Mouse (Mus musculus) limb, embryonic 14.5 days (tissue): ENCODE results near the gene Tpte. TPM values are rescaled to one million over a fixed set of nuclear protein-coding genes. Genes with fewer than 3 reads are reported as not detected.
A peak's percentile ranks its signal among the peaks of the same experiment; 100 is the strongest.

ENCODE experiments used
- ATAC-seq: fragments of 200-750 bp; cut with Nextera tagmentation; 2 replicates; pipeline ENCODE4 v1.8.0; 2017; ENCODE audit warnings: low read depth, moderate number of reproducible peaks, moderate TSS enrichment; ENCODE audit not compliant: low FRiP score
- DNase-seq: peaks from one replicate; pipeline ENCODE4 v3.0.0-alpha.2; 2015; ENCODE audit warnings: low spot score
- H3K27ac ChIP-seq: fragments of 300-500 bp; sonication (generic); replicated peaks from 2 replicates; pipeline ENCODE4 v1.5.1; 2014; ENCODE audit warnings: low read depth, mild to moderate bottlenecking, low read length, moderate library complexity, mixed read lengths
- H3K27me3 ChIP-seq: fragments of 300-500 bp; sonication (generic); 2 replicates; pipeline ENCODE4 v1.6.1; 2014; ENCODE audit warnings: low read length, mixed read lengths; ENCODE audit not compliant: control insufficient read depth, insufficient read depth
- H3K36me3 ChIP-seq: fragments of 300-500 bp; sonication (generic); 2 replicates; pipeline ENCODE4 v1.6.1; 2014; ENCODE audit warnings: mild to moderate bottlenecking, low read length, moderate library complexity, mixed read lengths; ENCODE audit not compliant: control insufficient read depth, insufficient read depth
- H3K4me1 ChIP-seq: fragments of 300-500 bp; sonication (generic); 2 replicates; pipeline ENCODE4 v1.6.1; 2014; ENCODE audit warnings: antibody characterized with exemption, low read length, mixed read lengths; ENCODE audit not compliant: control insufficient read depth, insufficient read depth
- H3K4me2 ChIP-seq: fragments of 300-500 bp; sonication (generic); replicated peaks from 2 replicates; pipeline ENCODE4 v1.6.1; 2014; ENCODE audit warnings: low read depth, mild to moderate bottlenecking, low read length, moderate library complexity; ENCODE audit not compliant: severe bottlenecking
- H3K4me3 ChIP-seq: fragments of 300-500 bp; sonication (generic); replicated peaks from 2 replicates; pipeline ENCODE4 v1.5.1; 2014; ENCODE audit warnings: low read length
- H3K9ac ChIP-seq: fragments of 300-500 bp; sonication (generic); 2 replicates; pipeline ENCODE4 v1.6.1; 2014; ENCODE audit warnings: mild to moderate bottlenecking, low read depth, low read length, moderate library complexity; ENCODE audit not compliant: severe bottlenecking
- H3K9me3 ChIP-seq: fragments of 300-500 bp; sonication (generic); 2 replicates; pipeline ENCODE4 v1.6.1; 2016; ENCODE audit warnings: low read length; ENCODE audit not compliant: control insufficient read depth
- POLR2A ChIP-seq: fragments of 200-500 bp; IDR thresholded peaks from 2 replicates; pipeline ENCODE4 v1.8.0; 2012; ENCODE audit warnings: inconsistent platforms, mild to moderate bottlenecking, moderate library complexity, borderline replicate concordance; ENCODE audit not compliant: insufficient read depth, insufficient read length; ENCODE audit errors: extremely low read depth
- WGBS: fragments of 180-500 bp; shearing (Covaris S2); extraction: QIAGEN DNeasy Blood & Tissue Kit; methylation state at CpG from one replicate; pipeline ENCODE4 v1.1.7; 2014; 5-methylcytosine and 5-hydroxymethylcytosine counted together
- polyA plus RNA-seq, 2 experiments: library from polyadenylated mRNA; depleted of rRNA in 1 of 2; stranded (reverse) in 1 of 2; unstranded in 1 of 2; fragments of >200 nt; fragmentation: Nextera tagmentation in 1 of 2; extraction: Ambion mirVana in 1 of 2; gene quantifications; 2 replicates each; pipeline versions ENCODE4 v1.2.1 to v1.2.3; 2012 to 2014

The Tpte gene
- polyA plus RNA-seq, 2 experiments, result 0.07 TPM; not detected in 1

DNA sequence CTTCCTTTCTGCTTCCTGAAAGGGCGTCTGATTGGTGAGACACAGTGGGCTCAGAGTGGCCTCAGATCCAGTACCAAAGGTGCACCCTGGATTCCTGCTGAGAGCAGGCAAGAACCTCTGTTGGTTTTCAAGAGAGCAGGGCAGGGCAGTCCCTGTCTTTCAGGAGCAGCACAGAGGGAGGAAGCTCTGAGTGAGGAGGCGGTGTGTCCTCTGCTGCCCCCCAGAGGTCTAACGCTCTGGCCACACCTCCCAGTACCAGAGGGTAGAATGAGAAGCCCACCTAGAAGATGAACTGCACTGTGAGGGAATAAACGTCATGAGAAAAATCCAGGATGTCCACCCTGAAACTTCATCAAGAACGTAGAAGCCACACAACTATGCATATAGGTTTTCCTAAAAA is 93.7 kb downstream of the Tpte start:
- Histone ChIP-seq H3K36me3 (peaks cover 28% of the 10 kb centered on the region), H3K4me3 (no peak overlapping the region), H3K27me3 (no peaks in the 10 kb centered on the region), H3K4me2 (no peak overlapping the region), H3K9me3 (no peaks in the 10 kb centered on the region), H3K4me1 (no peaks in the 10 kb centered on the region), H3K9ac (no peak overlapping the region), H3K27ac (no peak overlapping the region)
- ATAC-seq, result peak; percentile 77
- peak; percentile 25 for DNase-seq
- TF ChIP-seq POLR2A, result no peak
- 49% methylated on average over 5 of the region's 5 CpGs for WGBS

DNA sequence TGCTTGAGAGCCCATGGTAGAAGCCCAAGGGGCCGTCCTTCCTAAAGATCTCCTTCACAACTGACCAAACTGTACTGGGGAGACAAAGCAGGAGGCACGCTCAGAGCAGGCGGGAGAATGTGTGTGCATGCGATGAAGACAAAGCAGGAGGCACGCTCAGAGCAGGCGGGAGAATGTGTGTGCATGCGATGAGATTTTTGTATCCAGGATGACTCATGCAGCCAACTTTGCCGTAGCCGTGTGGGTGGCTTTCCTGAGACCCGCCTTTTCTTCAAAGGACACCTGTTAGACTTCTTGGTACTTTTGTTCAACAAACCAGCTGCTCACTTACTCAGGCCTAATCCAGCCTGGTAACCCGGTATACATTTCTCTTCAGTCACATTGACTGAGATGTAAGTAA is 97.7 kb downstream of the Tpte start:
- no peaks in the 10 kb centered on the region for H3K27me3 ChIP-seq
- ATAC-seq, result no peak
- H3K36me3 ChIP-seq, result peaks cover 50% of the 10 kb centered on the region
- 94% methylated on average over 11 of the region's 11 CpGs for WGBS
- H3K4me1 ChIP-seq, result no peaks in the 10 kb centered on the region
- no peak for DNase-seq
- no peak overlapping the region for H3K27ac ChIP-seq
- H3K9me3 ChIP-seq, result no peaks in the 10 kb centered on the region
- H3K9ac ChIP-seq, result no peak overlapping the region
- no peak overlapping the region for H3K4me2 ChIP-seq
- TF ChIP-seq POLR2A, result no peak
- no peak overlapping the region for H3K4me3 ChIP-seq

DNA sequence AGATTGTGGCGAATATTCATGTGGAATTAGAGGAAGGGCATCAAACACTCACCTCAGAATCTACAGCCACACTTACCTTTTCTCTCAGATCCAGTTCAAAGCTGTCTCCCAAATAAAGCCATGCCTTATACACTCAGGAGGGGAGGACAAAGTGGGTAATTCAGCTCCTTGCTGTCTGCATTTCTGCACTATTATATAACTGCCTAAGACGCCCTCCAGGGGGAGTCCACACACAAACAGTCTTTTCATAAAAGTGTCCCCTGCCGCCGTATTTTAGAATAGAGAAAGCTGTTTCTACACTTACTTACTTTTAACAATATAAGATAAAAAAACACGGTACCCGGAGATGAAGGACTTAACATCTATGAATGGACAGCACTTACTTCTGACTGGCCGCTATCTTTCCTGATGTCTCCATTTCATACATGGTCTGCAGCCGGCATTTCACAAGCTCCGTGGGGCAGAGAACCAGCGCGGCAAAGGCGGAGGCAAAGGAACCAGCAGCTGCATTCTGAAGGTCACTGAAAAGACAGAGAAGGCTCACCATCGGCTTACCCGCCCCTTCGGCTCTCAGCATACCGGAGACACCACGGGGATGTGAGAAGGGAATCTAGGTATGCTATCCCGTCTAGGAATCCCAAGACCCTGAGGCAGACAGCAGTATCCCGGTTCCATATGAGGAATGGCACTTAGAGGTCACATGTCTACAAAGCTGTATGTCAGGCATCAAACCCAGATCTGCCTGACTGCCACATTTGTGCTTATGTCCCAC is 99.8 kb downstream of the Tpte start:
- H3K9ac ChIP-seq, result no peak overlapping the region
- H3K36me3 ChIP-seq, result peaks cover 52% of the 10 kb centered on the region
- no peak overlapping the region for H3K4me3 ChIP-seq
- H3K4me1 ChIP-seq, result no peaks in the 10 kb centered on the region
- no peak overlapping the region for H3K4me2 ChIP-seq
- DNase-seq (no peak), ATAC-seq (no peak)
- no peaks in the 10 kb centered on the region for H3K27me3 ChIP-seq
- TF ChIP-seq POLR2A, result no peak
- no peak overlapping the region for H3K27ac ChIP-seq
- H3K9me3 ChIP-seq, result no peaks in the 10 kb centered on the region
- WGBS, result 86% methylated on average over 19 of the region's 19 CpGs

DNA sequence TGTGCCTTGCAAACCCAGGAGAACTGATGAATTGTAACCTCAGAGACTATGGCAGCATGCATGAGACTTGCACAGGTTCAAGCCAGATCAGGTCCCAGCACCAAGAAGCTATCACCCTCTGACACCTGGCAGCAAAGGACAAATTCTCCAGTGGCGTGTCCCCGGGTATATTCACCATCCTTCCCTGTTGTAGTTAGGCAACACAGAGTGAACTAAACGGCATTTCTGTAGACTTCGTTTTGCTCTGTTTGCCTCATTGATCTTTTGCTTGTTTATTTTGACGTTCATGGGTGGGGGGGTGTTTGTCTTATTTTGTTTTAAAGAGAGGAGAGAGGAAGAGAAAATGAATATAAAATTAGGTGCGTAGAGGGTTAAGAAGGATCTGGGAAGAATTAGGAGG is 101.9 kb downstream of the Tpte start:
- ATAC-seq (no peak), DNase-seq (no peak)
- peaks cover 66% of the 10 kb centered on the region for H3K36me3 ChIP-seq
- no peaks in the 10 kb centered on the region for H3K4me1 ChIP-seq
- WGBS, result 89% methylated on average over 6 of the region's 6 CpGs
- no peak for TF ChIP-seq POLR2A
- H3K27me3 ChIP-seq, result no peaks in the 10 kb centered on the region
- H3K4me2 ChIP-seq, result no peak overlapping the region
- no peaks in the 10 kb centered on the region for H3K9me3 ChIP-seq
- H3K27ac ChIP-seq, result no peak overlapping the region
- H3K9ac ChIP-seq, result no peak overlapping the region
- no peak overlapping the region for H3K4me3 ChIP-seq

DNA sequence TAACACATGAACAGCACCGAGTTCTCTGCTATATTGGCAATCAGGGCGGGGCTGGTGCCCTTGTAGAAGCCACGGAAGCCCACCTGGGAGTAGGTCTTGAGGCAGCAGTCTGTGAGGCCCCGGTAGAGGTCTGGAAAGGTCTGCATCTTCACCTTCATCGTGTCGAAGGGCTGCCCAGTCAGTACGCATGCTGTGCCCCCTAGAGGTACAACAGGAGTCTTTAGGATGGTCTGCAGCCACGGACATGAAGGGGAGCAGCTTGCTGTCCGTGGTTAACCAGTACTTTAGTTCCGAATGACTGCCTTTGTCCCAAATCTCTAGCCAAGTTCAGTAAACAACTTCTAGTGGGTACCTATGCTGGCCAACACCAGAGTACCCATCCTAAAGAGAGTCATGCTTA is 106.6 kb downstream of the Tpte start:
- Histone ChIP-seq H3K9me3 (no peaks in the 10 kb centered on the region), H3K9ac (no peak overlapping the region), H3K4me3 (no peak overlapping the region), H3K36me3 (peaks cover 43% of the 10 kb centered on the region; the same call in 1 of the 2 replicates), H3K27me3 (no peaks in the 10 kb centered on the region), H3K27ac (no peak overlapping the region), H3K4me1 (no peaks in the 10 kb centered on the region), H3K4me2 (no peak overlapping the region)
- DNase-seq (no peak), ATAC-seq (no peak)
- no peak for TF ChIP-seq POLR2A
- WGBS, result 85% methylated on average over 10 of the region's 10 CpGs
